Mouse (Mus musculus) cerebellum, adult 2 months (tissue): ENCODE results near the gene Foxj2. TPM values are rescaled to one million over a fixed set of nuclear protein-coding genes. Genes with fewer than 3 reads are reported as not detected.

ENCODE experiments used
- DNase-seq, 2 experiments: peaks; one replicate each; pipeline ENCODE4 v3.0.0; 2021
- H3K27ac ChIP-seq: fragments of 200-500 bp; 2 replicates; pipeline ENCODE4 v1.5.1; 2012; ENCODE audit warnings: low read length, control low read depth, inconsistent platforms; ENCODE audit not compliant: insufficient read depth
- H3K27me3 ChIP-seq: fragments of 200-500 bp; 2 replicates; pipeline ENCODE4 v1.6.1; 2012; ENCODE audit warnings: inconsistent platforms, mild to moderate bottlenecking, low read length, moderate library complexity; ENCODE audit not compliant: control insufficient read depth, insufficient read depth
- H3K4me1 ChIP-seq: fragments of 200-500 bp; 2 replicates; pipeline ENCODE4 v1.6.1; 2011; ENCODE audit warnings: low read length; ENCODE audit not compliant: control insufficient read depth, insufficient read depth
- H3K4me3 ChIP-seq: fragments of 200-500 bp; replicated peaks from 2 replicates; pipeline ENCODE3; 2011; ENCODE audit warnings: mild to moderate bottlenecking, low read depth, low read length, control low read depth; ENCODE audit not compliant: insufficient read depth
- CTCF ChIP-seq: fragments of 200-500 bp; IDR thresholded peaks from 2 replicates; pipeline ENCODE4 v1.5.1; 2011; ENCODE audit warnings: low read depth, mild to moderate bottlenecking, control low read depth, low read length, moderate library complexity, borderline replicate concordance; ENCODE audit not compliant: insufficient read depth
- POLR2A ChIP-seq: fragments of 200-500 bp; IDR thresholded peaks from 2 replicates; pipeline ENCODE4 v1.6.1; 2011; ENCODE audit warnings: low read length, control low read depth, borderline replicate concordance; ENCODE audit not compliant: insufficient read depth
- WGBS: fragments of 180-500 bp; shearing (Covaris S2); methylation state at CpG from one replicate; pipeline ENCODE4 v1.1.7; 2018; 5-methylcytosine and 5-hydroxymethylcytosine counted together
- polyA plus RNA-seq: library from polyadenylated mRNA; depleted of rRNA; stranded (reverse); fragments of >200 nt; gene quantifications from 2 replicates; pipeline ENCODE4 v1.2.3, GENCODE M21; 2012

The Foxj2 gene
- polyA plus RNA-seq, 1 experiment: 17.7 TPM

DNA sequence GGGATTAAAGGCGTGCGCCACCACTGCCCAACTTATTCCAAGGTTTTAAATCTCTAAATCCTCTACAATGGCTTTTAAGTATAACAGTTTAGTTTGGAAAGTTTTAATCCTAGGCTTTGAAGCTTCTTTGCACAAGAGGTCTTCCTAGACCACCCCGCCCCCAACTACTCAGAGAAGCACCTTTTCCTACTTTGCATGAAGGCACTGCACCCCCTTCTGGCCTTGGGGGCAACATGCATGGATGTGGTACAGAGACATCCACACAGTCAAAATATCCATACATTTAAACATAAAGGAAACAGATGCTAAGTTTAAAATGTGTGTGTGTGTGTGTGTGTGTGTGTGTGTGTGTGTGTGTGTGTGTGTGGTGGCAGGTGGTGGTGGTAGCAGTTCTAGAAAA, 34.8 kb upstream of the Foxj2 start:
- Histone ChIP-seq H3K27me3 (no peaks in the 10 kb centered on the region), H3K27ac (no peak overlapping the region), H3K4me3 (no peak overlapping the region), H3K4me1 (peaks cover 9% of the 10 kb centered on the region; the same call in 1 of the 2 replicates)
- TF ChIP-seq POLR2A (no peak), CTCF (peak; percentile 61; the same call in 1 of the 2 replicates)
- peak in 1 of 2 experiments; percentile 58 for DNase-seq
- 98% methylated on average over 3 of the region's 3 CpGs for WGBS

DNA sequence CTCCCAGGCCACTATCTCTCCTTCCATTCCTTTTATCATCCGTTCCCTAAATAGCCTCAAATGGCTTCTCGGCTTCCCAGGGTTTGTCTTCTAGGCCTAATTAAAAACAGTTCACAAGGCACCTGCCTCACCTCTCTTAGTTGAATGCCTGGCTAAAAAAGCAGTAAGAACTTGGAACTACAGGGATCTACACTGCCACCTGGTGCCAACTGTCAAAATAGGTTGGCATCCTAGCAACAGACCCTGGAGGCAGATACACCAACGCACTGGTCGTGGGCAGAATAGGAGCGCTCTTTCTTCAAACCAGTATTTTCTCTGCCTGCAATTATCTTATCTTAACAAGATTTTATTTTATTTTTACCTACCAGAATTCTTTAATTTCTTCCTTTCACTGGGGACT, 33.4 kb upstream of the Foxj2 start:
- Histone ChIP-seq H3K27ac (peak overlapping the region; percentile 20; the same call in 1 of the 2 replicates), H3K27me3 (no peaks in the 10 kb centered on the region), H3K4me1 (peaks cover 9% of the 10 kb centered on the region; the same call in 1 of the 2 replicates), H3K4me3 (peak overlapping the region; percentile 22)
- DNase-seq: peak; percentile 83 to 86
- TF ChIP-seq POLR2A: no peak
- TF ChIP-seq CTCF: peak; percentile 81
- 10% methylated on average over 5 of the region's 5 CpGs for WGBS

DNA sequence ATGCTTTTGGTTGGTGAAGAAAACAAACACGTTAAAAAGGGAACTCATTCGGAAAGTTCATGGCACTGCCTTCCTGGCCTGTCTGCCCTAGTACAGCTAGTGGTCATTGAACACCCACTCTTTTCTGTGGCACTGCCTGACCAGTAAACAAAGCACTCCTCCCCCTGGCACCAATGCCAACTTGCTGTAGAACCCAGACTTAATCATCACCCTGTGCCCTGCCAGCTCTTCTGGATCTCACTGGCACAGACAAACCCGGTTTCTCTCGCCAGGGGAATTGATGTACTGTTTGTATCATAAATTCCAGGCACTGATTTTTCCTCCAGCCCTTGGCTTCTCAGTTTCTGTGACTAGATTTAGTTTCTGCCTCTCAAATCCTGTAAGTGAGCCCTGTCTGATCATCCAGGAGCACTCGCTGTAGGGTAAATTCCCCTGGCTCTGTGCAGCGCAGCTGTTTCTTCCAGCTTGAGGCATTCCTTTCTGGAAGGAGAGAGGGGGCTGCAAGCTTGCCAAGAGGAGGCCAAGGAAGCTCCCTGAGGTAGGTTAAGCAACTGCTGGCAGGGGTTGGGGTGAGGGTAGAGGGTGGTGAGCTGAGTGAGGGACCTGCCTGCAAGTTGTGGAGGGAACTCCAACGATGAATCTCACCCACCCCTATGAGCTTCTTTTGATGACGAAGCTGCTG, 24.3 kb upstream of the Foxj2 start:
- DNase-seq: peak; percentile 35 to 59
- 14% methylated on average over 8 of the region's 8 CpGs for WGBS
- Histone ChIP-seq H3K4me3 (no peak overlapping the region), H3K27ac (peak overlapping the region; percentile 28; the same call in 1 of the 2 replicates), H3K27me3 (no peaks in the 10 kb centered on the region), H3K4me1 (peaks cover 6% of the 10 kb centered on the region)
- TF ChIP-seq CTCF: no peak
- no peak for TF ChIP-seq POLR2A

DNA sequence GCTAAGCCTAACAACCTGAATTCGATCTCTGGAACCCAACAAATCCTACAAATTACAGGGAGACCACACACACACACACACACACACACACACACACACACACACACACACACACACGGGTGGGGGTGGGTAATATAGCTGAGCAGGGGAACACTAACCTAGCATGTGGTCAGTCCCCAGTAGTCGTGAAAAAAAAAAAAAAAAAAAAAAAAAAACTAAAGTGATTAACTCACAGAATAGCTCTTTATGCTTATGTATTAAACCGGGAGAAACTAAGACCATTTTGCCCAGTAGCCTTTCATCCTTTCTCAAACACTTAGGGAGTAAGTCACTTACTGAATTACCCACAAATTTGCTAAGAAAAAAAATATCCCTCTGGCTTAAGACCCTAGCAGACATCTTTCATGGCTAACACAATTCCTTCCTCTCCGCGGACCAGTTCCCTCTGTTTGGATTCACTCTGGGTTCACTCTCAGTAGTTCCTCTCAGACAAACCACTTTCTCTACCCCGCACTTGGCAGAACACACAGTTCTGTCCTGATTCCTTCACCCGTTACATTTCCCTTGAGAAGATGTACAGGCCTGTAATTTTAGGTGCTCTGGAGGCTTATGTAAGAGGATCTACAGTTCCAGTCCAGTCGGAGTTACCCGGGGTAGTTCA, 18.9 kb upstream of the Foxj2 start:
- Histone ChIP-seq H3K27me3 (no peaks in the 10 kb centered on the region), H3K4me3 (peak overlapping the region; percentile 58), H3K4me1 (no peaks in the 10 kb centered on the region; the same call in 1 of the 2 replicates), H3K27ac (peak overlapping the region; percentile 53)
- no peak for TF ChIP-seq POLR2A
- TF ChIP-seq CTCF: no peak
- WGBS: 23% methylated on average over 10 of the region's 10 CpGs
- DNase-seq: no peak

DNA sequence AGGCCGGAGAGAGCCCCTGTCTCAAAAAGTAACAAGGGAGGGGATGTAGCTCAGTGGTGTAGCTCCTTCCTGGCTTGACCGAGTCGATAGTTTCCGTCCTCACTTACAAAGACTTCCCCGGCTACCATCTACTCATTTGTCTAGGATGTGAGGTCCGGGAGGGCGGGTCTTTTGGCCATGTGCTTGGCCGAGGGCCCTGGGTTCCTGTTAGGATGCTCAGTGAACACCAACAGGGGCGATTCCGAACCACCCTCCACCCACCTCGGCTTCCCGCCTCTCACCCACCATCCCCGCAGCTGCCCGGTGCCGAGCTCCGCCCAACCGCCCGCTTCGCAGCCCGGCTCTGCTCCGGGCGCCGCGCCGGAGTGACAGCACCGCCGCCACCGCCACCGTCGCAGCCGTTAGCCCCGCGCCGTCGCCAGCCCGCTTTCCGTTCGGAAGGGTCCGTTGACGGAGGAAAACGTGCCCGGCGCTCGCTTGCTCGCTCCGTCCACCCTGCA, 18.4 kb upstream of the Foxj2 start, which contains the start of gene Slc2a3:
TSS of gene Slc2a3 (minus strand) at position 340 of the 500 bp plus-strand sequence.
- WGBS: 0% methylated on average over 46 of the region's 46 CpGs
- Histone ChIP-seq H3K4me3 (peak within 1 kb of the TSS; percentile 58), H3K27ac (peak within 1 kb of the TSS; percentile 53), H3K27me3 (no peaks in the 10 kb centered on the region), H3K4me1 (no peaks in the 10 kb centered on the region)
- TF ChIP-seq POLR2A (0 out of 2 replicates have a peak, but pooled peaks have one; percentile 9), CTCF (no peak)
- DNase-seq: peak; percentile 72 to 81

DNA sequence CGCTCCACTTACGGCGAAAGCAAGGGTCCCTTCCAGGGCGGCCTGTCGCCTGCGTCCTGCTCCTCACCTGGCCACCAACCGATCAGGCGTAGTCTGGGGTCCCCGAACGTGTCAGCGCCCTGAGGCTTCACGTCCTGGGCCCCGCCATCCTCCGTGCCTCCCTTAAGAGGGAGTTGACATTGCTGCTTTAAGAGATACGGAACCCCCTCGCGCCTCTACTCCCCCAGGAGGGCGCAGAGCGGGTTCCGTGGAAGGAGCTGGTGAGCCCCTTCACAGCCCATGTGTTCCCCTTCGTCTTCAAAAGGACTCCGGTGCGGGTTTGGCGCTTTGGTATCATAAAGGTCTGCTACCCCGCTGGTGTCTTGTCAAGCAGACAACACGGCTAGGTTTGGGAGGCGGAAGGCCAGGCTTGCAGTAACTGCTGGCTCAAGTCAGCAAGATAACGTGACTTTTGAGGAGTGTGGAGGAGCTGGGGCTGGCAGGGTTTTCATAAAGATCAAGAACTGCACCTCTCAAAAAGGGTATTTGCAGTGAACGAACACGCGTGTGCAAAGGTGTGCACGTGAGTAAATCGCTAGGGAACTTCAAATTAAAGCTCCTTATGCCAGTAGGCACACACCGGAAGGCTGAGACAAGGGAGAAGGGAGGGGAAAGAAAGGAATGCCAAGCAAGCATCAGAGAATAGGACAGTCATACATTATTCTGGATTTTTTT, 17.8 kb upstream of the Foxj2 start:
- Histone ChIP-seq H3K27ac (peak overlapping the region; percentile 53), H3K4me1 (no peaks in the 10 kb centered on the region), H3K27me3 (no peaks in the 10 kb centered on the region), H3K4me3 (peak overlapping the region; percentile 58)
- WGBS: under 1% methylated on average over 34 of the region's 34 CpGs
- no peak for TF ChIP-seq CTCF
- no peak for TF ChIP-seq POLR2A
- DNase-seq: peak in 1 of 2 experiments; percentile 61

DNA sequence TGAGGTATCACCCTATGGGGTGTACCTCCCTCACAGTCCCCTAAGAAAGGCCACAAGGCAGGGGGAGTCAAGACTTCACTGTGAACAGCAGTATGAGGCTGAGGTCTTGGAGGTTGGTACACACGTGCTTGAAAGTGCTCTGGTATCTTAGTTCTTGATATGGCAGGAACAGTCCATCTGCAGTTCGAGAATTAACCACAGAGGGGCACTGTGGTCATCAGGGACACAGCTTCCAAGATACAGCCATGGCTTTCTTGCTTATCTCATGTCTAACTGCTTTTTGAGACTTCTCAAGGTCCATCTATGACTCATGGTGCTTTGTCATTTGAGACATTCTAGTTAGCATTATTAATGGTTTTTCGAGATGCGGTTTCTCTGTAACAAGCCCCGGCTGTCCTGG, 15.3 kb upstream of the Foxj2 start:
- WGBS: 27% methylated on average over 5 of the region's 5 CpGs
- H3K27me3 ChIP-seq: no peaks in the 10 kb centered on the region
- peak; percentile 73 to 83 for DNase-seq
- no peaks in the 10 kb centered on the region for H3K4me1 ChIP-seq
- H3K4me3 ChIP-seq: no peak overlapping the region
- TF ChIP-seq POLR2A (no peak), CTCF (peak; percentile 68; the same call in 1 of the 2 replicates)
- H3K27ac ChIP-seq: no peak overlapping the region
